Mouse (Mus musculus) erythroblast, embryonic 14.5 days (primary cell): ENCODE results near the gene Rps6ka5.

Experiments
- GATA1 ChIP-seq: IDR thresholded peaks from 2 replicates; pipeline ENCODE4 v1.6.1; 2012; ENCODE audit warnings: low read length, inconsistent platforms, mixed read lengths
- TAL1 ChIP-seq: IDR thresholded peaks from 3 replicates; pipeline ENCODE4 v1.6.1; 2012; ENCODE audit warnings: low read length, inconsistent platforms, mixed read lengths

DNA sequence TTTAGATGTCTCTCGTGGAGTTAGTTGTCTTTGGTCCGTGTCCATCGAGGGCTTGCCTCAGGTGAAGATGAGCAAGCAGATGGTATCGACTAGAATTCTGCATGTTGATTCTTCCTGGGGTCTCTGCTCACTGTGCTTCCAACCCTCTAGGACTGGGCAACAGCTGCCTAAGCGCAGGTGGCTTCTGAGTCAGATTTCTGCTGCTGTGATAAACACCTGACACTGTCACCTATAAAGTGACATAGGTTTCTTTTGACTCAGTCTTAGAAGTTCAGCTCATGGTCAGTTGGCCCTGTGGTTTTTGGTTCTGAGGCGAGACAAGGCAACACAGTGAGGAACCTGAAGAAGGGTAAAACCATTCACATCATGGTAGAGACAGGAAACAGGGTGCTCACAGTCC lies 43.1 kb upstream of the Rps6ka5 start:
- no peak for TF ChIP-seq TAL1
- TF ChIP-seq GATA1 = no peak
